Mouse (Mus musculus): ENCODE data around the gene Lao1. TPM values are rescaled to one million over a fixed set of nuclear protein-coding genes. Genes with fewer than 3 reads are reported as not detected.

The Lao1 gene
- polyA plus RNA-seq, 1 experiment, result not detected

DNA sequence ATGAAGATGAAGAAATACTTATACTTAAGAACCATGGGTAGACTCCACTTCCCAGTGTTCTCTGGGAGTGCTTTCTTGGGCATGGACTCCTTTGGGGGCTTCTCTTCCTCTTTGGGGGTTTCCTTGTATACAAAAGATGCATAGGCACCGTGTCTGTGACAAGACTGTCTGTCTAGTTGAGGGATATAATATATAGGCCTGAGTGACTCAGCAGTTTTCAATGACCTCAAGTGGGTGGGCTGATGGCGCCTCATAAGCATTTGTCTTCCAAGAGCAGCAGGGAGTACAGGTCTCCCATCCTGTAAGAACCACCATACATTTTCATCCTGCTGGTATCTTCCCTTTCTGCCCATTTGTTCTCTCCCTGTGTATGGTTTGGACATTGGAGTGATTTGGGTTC, 11.9 kb downstream of the Lao1 start:
- Histone ChIP-seq H3K36me3 (ENCODE audit: control insufficient read depth, insufficient read depth) (no peaks in the 10 kb centered on the region), H3K27me3 (ENCODE audit: control insufficient read depth, insufficient read depth, insufficient read length) (peaks cover under 1% of the 10 kb centered on the region), H3K79me3 (ENCODE audit: low read depth) (no peaks in the 10 kb centered on the region), H3K79me2 (ENCODE audit: control insufficient read depth, insufficient read depth) (no peaks in the 10 kb centered on the region), H3ac (ENCODE audit: control insufficient read depth, insufficient read length, low read depth) (no peak overlapping the region), H3K4me3 (ENCODE audit: insufficient read depth, poor library complexity, severe bottlenecking) (no peak overlapping the region)
- TF ChIP-seq MAX (IDR thresholded peaks at IDR 0.05) (no peak), CEBPB (IDR thresholded peaks at IDR 0.05; ENCODE audit: low read depth) (no peak), MYOG (IDR thresholded peaks at IDR 0.05; ENCODE audit: control insufficient read depth, extremely low read depth, insufficient read length) (no peak), USF1 (IDR thresholded peaks at IDR 0.05; ENCODE audit: low read depth) (no peak), FOSL1 (IDR thresholded peaks at IDR 0.05; ENCODE audit: insufficient read depth, low read length, poor library complexity, severe bottlenecking) (no peak), CTCF (IDR thresholded peaks at IDR 0.05; ENCODE audit: control insufficient read depth, insufficient read depth, insufficient read length) (no peak)

DNA sequence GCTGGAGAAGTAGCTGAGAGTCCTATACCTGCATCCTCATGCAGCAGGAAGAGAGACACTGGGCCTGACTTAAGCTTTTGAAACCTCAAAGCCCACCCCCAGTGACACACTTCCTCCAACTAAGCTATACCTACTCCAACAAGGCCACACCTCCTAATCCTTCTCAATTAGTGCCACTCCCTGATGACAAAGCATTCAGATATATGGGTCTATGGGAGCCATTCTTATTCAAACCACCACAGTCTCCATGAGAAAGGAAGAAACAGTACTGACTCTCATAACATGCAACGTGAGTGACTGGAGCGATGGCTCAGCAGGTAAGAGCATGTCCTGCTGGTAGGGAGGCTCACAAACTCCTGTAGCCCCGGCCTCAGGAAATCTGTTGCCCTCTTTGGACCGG, 23.9 kb downstream of the Lao1 start:
- no peak overlapping the region for H3ac ChIP-seq (ENCODE audit: control insufficient read depth, insufficient read length, low read depth)
- H3K79me2 ChIP-seq (ENCODE audit: control insufficient read depth, insufficient read depth), result no peaks in the 10 kb centered on the region
- TF ChIP-seq CEBPB (IDR thresholded peaks at IDR 0.05; ENCODE audit: low read depth) (no peak), MYOD1 (IDR thresholded peaks at IDR 0.05; ENCODE audit: control insufficient read depth, insufficient read length, low read depth) (no peak), CTCF (IDR thresholded peaks at IDR 0.05; ENCODE audit: control insufficient read depth, insufficient read depth, insufficient read length) (no peak), MYOG (IDR thresholded peaks at IDR 0.05; ENCODE audit: control insufficient read depth, extremely low read depth, insufficient read length) (no peak), MAX (IDR thresholded peaks at IDR 0.05) (no peak), USF1 (IDR thresholded peaks at IDR 0.05; ENCODE audit: low read depth) (no peak), FOSL1 (IDR thresholded peaks at IDR 0.05; ENCODE audit: insufficient read depth, low read length, poor library complexity, severe bottlenecking) (no peak)
- no peaks in the 10 kb centered on the region for H3K79me3 ChIP-seq (ENCODE audit: low read depth)
- no peak overlapping the region for H3K4me3 ChIP-seq (ENCODE audit: insufficient read depth, poor library complexity, severe bottlenecking)
- no peaks in the 10 kb centered on the region for H3K36me3 ChIP-seq (ENCODE audit: control insufficient read depth, insufficient read depth)
- no peaks in the 10 kb centered on the region for H3K27me3 ChIP-seq (ENCODE audit: control insufficient read depth, insufficient read depth, insufficient read length)

GRCm38 (mm10) chr4:118988535-118988934, 27.2 kb downstream of the Lao1 start:
- Histone ChIP-seq H3K36me3 (ENCODE audit: control insufficient read depth, insufficient read depth) (no peaks in the 10 kb centered on the region), H3K27me3 (ENCODE audit: control insufficient read depth, insufficient read depth, insufficient read length) (no peaks in the 10 kb centered on the region), H3K79me2 (ENCODE audit: control insufficient read depth, insufficient read depth) (no peaks in the 10 kb centered on the region), H3ac (ENCODE audit: control insufficient read depth, insufficient read length, low read depth) (no peak overlapping the region), H3K4me3 (ENCODE audit: insufficient read depth, poor library complexity, severe bottlenecking) (no peak overlapping the region), H3K79me3 (ENCODE audit: low read depth) (no peaks in the 10 kb centered on the region)
- TF ChIP-seq CEBPB (IDR thresholded peaks at IDR 0.05; ENCODE audit: low read depth) (no peak), MYOG (IDR thresholded peaks at IDR 0.05; ENCODE audit: control insufficient read depth, extremely low read depth, insufficient read length) (no peak), CTCF (IDR thresholded peaks at IDR 0.05; ENCODE audit: control insufficient read depth, insufficient read depth, insufficient read length) (peak; percentile 15)

- Histone ChIP-seq H3K4me3 (ENCODE audit: insufficient read depth, poor library complexity, severe bottlenecking) (no peak overlapping the region), H3K27me3 (ENCODE audit: control insufficient read depth, insufficient read depth, insufficient read length) (no peaks in the 10 kb centered on the region), H3K79me3 (ENCODE audit: low read depth) (no peaks in the 10 kb centered on the region), H3K79me2 (ENCODE audit: control insufficient read depth, insufficient read depth) (no peaks in the 10 kb centered on the region), H3ac (ENCODE audit: control insufficient read depth, insufficient read length, low read depth) (no peak overlapping the region), H3K36me3 (ENCODE audit: control insufficient read depth, insufficient read depth) (no peaks in the 10 kb centered on the region)
- TF ChIP-seq USF1 (IDR thresholded peaks at IDR 0.05; ENCODE audit: low read depth) (no peak), CEBPB (IDR thresholded peaks at IDR 0.05; ENCODE audit: low read depth) (no peak)
These were observed 28.0 kb downstream of the Lao1 start for GRCm38 (mm10) chr4:118989331-118989730.

DNA sequence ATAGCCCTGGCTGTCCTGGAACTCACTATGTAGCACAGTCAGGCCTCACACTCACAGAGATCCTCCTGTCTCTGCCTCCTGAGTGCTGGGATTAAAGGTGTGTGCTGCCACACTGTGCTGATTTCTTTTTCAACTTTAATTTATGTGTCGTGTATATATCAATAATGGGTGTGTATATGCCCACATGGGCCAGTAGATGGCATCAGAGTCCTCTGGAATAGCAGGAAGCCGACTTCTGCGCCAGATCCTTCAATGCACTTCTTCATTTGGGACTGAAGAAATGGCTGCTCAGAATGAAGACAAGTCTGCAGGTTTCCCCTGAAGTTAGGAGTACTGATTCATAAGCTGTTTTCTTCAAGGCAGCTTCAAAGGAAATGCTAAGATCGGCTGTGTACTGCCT, 30.4 kb downstream of the Lao1 start:
- no peaks in the 10 kb centered on the region for H3K79me2 ChIP-seq (ENCODE audit: control insufficient read depth, insufficient read depth)
- no peaks in the 10 kb centered on the region for H3K27me3 ChIP-seq (ENCODE audit: control insufficient read depth, insufficient read depth, insufficient read length)
- H3K36me3 ChIP-seq (ENCODE audit: control insufficient read depth, insufficient read depth), result no peaks in the 10 kb centered on the region
- no peak overlapping the region for H3K4me3 ChIP-seq (ENCODE audit: insufficient read depth, poor library complexity, severe bottlenecking)
- no peak overlapping the region for H3ac ChIP-seq (ENCODE audit: control insufficient read depth, insufficient read length, low read depth)
- H3K79me3 ChIP-seq (ENCODE audit: low read depth), result no peaks in the 10 kb centered on the region
- TF ChIP-seq MYOG (IDR thresholded peaks at IDR 0.05; ENCODE audit: control insufficient read depth, extremely low read depth, insufficient read length), result no peak
- TF ChIP-seq MAX (IDR thresholded peaks at IDR 0.05), result no peak
- TF ChIP-seq USF1 (IDR thresholded peaks at IDR 0.05; ENCODE audit: low read depth), result no peak
- no peak for TF ChIP-seq MYOD1 (IDR thresholded peaks at IDR 0.05; ENCODE audit: control insufficient read depth, insufficient read length, low read depth)
- no peak for TF ChIP-seq CEBPB (IDR thresholded peaks at IDR 0.05; ENCODE audit: low read depth)
- no peak for TF ChIP-seq CTCF (IDR thresholded peaks at IDR 0.05; ENCODE audit: control insufficient read depth, insufficient read depth, insufficient read length)

DNA sequence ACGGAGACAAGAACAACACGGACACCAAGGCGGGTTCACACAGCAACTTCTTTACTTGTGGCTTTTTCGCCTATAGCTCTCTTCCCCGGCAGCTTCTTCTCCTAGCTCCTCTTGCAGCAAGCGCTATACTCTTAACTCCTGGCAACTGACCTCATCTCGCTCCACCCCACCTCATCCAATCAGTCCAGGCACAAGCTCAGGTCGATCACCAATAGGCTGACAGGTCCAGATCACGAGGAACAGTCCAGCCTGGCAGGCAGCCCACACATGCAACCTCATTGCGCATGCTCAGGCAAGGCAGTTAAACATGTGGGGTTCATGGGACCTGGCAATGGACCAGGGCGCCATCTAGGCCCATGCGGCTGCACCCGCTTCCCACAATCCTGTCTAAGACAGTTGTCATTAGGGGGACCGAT, 35.8 kb downstream of the Lao1 start:
- H3K79me2 ChIP-seq (ENCODE audit: control insufficient read depth, insufficient read depth), result no peaks in the 10 kb centered on the region
- no peaks in the 10 kb centered on the region for H3K79me3 ChIP-seq (ENCODE audit: low read depth)
- H3K4me3 ChIP-seq (ENCODE audit: insufficient read depth, poor library complexity, severe bottlenecking), result no peak overlapping the region
- H3K36me3 ChIP-seq (ENCODE audit: control insufficient read depth, insufficient read depth), result no peaks in the 10 kb centered on the region
- TF ChIP-seq FOSL1 (IDR thresholded peaks at IDR 0.05; ENCODE audit: insufficient read depth, low read length, poor library complexity, severe bottlenecking) (no peak), CTCF (IDR thresholded peaks at IDR 0.05; ENCODE audit: control insufficient read depth, insufficient read depth, insufficient read length) (no peak), USF1 (IDR thresholded peaks at IDR 0.05; ENCODE audit: low read depth) (no peak), MYOG (IDR thresholded peaks at IDR 0.05; ENCODE audit: control insufficient read depth, extremely low read depth, insufficient read length) (no peak), CEBPB (IDR thresholded peaks at IDR 0.05; ENCODE audit: low read depth) (no peak), MAX (IDR thresholded peaks at IDR 0.05) (no peak), MYOD1 (IDR thresholded peaks at IDR 0.05; ENCODE audit: control insufficient read depth, insufficient read length, low read depth) (no peak)
- H3ac ChIP-seq (ENCODE audit: control insufficient read depth, insufficient read length, low read depth), result no peak overlapping the region
- no peaks in the 10 kb centered on the region for H3K27me3 ChIP-seq (ENCODE audit: control insufficient read depth, insufficient read depth, insufficient read length)

All from C2C12 (cell line).